Mouse (Mus musculus) neural tube, embryonic 13.5 days (tissue): ENCODE measurements around the gene Actg1. TPM values are rescaled to one million over a fixed set of nuclear protein-coding genes. Genes with fewer than 3 reads are reported as not detected.

Source experiments
- ATAC-seq: fragments of 200-750 bp; cut with Nextera tagmentation; 2 replicates; pipeline ENCODE4 v1.8.0; 2017; ENCODE audit warnings: low read depth, mild to moderate bottlenecking, moderate TSS enrichment, moderate library complexity
- H3K27ac ChIP-seq: fragments of 300-500 bp; sonication (generic); replicated peaks from 2 replicates; pipeline ENCODE4 v1.5.1; 2015; ENCODE audit warnings: moderate library complexity, mild to moderate bottlenecking, inconsistent platforms
- H3K27me3 ChIP-seq: fragments of 300-500 bp; sonication (generic); 2 replicates; pipeline ENCODE4 v1.6.1; 2015; ENCODE audit warnings: mild to moderate bottlenecking, inconsistent platforms
- H3K36me3 ChIP-seq: fragments of 300-500 bp; sonication (generic); 2 replicates; pipeline ENCODE4 v1.6.1; 2015; ENCODE audit warnings: mild to moderate bottlenecking, inconsistent platforms
- H3K4me1 ChIP-seq: fragments of 300-500 bp; sonication (generic); replicated peaks from 2 replicates; pipeline ENCODE4 v1.6.1; 2015; ENCODE audit warnings: inconsistent platforms
- H3K4me2 ChIP-seq: fragments of 300-500 bp; sonication (generic); 2 replicates; pipeline ENCODE4 v1.6.1; 2015; ENCODE audit warnings: inconsistent platforms, mild to moderate bottlenecking, moderate library complexity
- H3K4me3 ChIP-seq: fragments of 300-500 bp; sonication (generic); 2 replicates; pipeline ENCODE4 v1.5.1; 2015; ENCODE audit warnings: mild to moderate bottlenecking, inconsistent platforms
- H3K9ac ChIP-seq: fragments of 300-500 bp; sonication (generic); 2 replicates; pipeline ENCODE4 v1.6.1; 2015; ENCODE audit warnings: moderate library complexity, mild to moderate bottlenecking, inconsistent platforms
- H3K9me3 ChIP-seq: fragments of 300-500 bp; sonication (generic); 2 replicates; pipeline ENCODE4 v1.6.1; 2016; ENCODE audit warnings: inconsistent platforms
- WGBS: fragments of 180-500 bp; shearing (Covaris S2); methylation state at CpG from one replicate; pipeline ENCODE4 v1.1.7; 2015; 5-methylcytosine and 5-hydroxymethylcytosine counted together
- polyA plus RNA-seq: library from polyadenylated mRNA; unstranded; fragments of >200 nt; fragmentation: Nextera tagmentation; extraction: Ambion mirVana; gene quantifications from 2 replicates; pipeline ENCODE4 v1.2.1, GENCODE M21; 2015

Actg1 gene
- polyA plus RNA-seq, 1 experiment from 2014 or later: 3,979 TPM

- H3K36me3 ChIP-seq: peaks cover 74% of the 10 kb centered on the region
- peak overlapping the region; percentile 83; the same call in 1 of the 2 replicates for H3K27ac ChIP-seq
- no peak for ATAC-seq
Observed at GRCm38 (mm10) chr11:120377337-120377736, 29.0 kb upstream of the Actg1 start.

GRCm38 (mm10) chr11:120376302-120377160 is 28.2 kb upstream of the Actg1 start:
- no peak for ATAC-seq
- peaks cover 74% of the 10 kb centered on the region for H3K36me3 ChIP-seq
- no peak overlapping the region for H3K27ac ChIP-seq
- peak overlapping the region; percentile 95 for H3K4me2 ChIP-seq
- peaks cover 32% of the 10 kb centered on the region for H3K4me1 ChIP-seq
- H3K27me3 ChIP-seq: no peaks in the 10 kb centered on the region
- H3K9ac ChIP-seq: peak overlapping the region; percentile 87
- H3K4me3 ChIP-seq: peak overlapping the region; percentile 88
- H3K9me3 ChIP-seq: no peaks in the 10 kb centered on the region
- WGBS: 90% methylated on average over 17 of the region's 17 CpGs

More at GRCm38 (mm10) chr11:120377337-120377736, 29.0 kb upstream of the Actg1 start:
- H3K27me3 ChIP-seq: no peaks in the 10 kb centered on the region
- H3K4me2 ChIP-seq: peak overlapping the region; percentile 95
- H3K4me1 ChIP-seq: peaks cover 32% of the 10 kb centered on the region
- no peaks in the 10 kb centered on the region for H3K9me3 ChIP-seq
- H3K9ac ChIP-seq: peak overlapping the region; percentile 87
- H3K4me3 ChIP-seq: peak overlapping the region; percentile 88
- WGBS: 73% methylated on average over 10 of the region's 10 CpGs

- Histone ChIP-seq H3K27ac (no peak overlapping the region), H3K9ac (no peak overlapping the region), H3K4me1 (peaks cover 32% of the 10 kb centered on the region), H3K4me3 (no peak overlapping the region), H3K9me3 (no peaks in the 10 kb centered on the region), H3K4me2 (no peak overlapping the region), H3K36me3 (peaks cover 74% of the 10 kb centered on the region), H3K27me3 (no peaks in the 10 kb centered on the region)
- ATAC-seq: no peak
- WGBS: 93% methylated on average over 10 of the region's 10 CpGs
Observed at GRCm38 (mm10) chr11:120375324-120375723, 27.0 kb upstream of the Actg1 start.

- no peak for ATAC-seq
- H3K4me3 ChIP-seq: no peak overlapping the region
- H3K9me3 ChIP-seq: no peaks in the 10 kb centered on the region
- 90% methylated on average over 23 of the region's 23 CpGs for WGBS
- peaks cover 36% of the 10 kb centered on the region for H3K4me1 ChIP-seq
- H3K27ac ChIP-seq: no peak overlapping the region
- H3K36me3 ChIP-seq: peaks cover 83% of the 10 kb centered on the region
- peak overlapping the region; percentile 22; the same call in 1 of the 2 replicates for H3K9ac ChIP-seq
- no peak overlapping the region for H3K4me2 ChIP-seq
- no peaks in the 10 kb centered on the region for H3K27me3 ChIP-seq
Observed at GRCm38 (mm10) chr11:120373820-120374586, 25.7 kb upstream of the Actg1 start.

GRCm38 (mm10) chr11:120373025-120373424 is 24.7 kb upstream of the Actg1 start:
- WGBS: 63% methylated on average over 13 of the region's 13 CpGs
- ATAC-seq: no peak
- Histone ChIP-seq H3K4me1 (peaks cover 31% of the 10 kb centered on the region), H3K36me3 (peaks cover 92% of the 10 kb centered on the region), H3K9ac (no peak overlapping the region), H3K27ac (no peak overlapping the region), H3K27me3 (no peaks in the 10 kb centered on the region), H3K4me2 (no peak overlapping the region), H3K9me3 (no peaks in the 10 kb centered on the region), H3K4me3 (no peak overlapping the region)

- H3K27me3 ChIP-seq: no peaks in the 10 kb centered on the region
- H3K4me2 ChIP-seq: no peak overlapping the region
- 0 out of 2 replicates have a peak overlapping the region, but pooled peaks have one; percentile 39 for H3K27ac ChIP-seq
- no peaks in the 10 kb centered on the region for H3K9me3 ChIP-seq
- H3K9ac ChIP-seq: peak overlapping the region; percentile 44
- WGBS: 31% methylated on average over 8 of the region's 8 CpGs
- H3K36me3 ChIP-seq: peaks cover 72% of the 10 kb centered on the region
- no peak overlapping the region for H3K4me3 ChIP-seq
- peak; percentile 76 for ATAC-seq
- peaks cover 20% of the 10 kb centered on the region for H3K4me1 ChIP-seq
Observed at GRCm38 (mm10) chr11:120369656-120370055, 21.3 kb upstream of the Actg1 start.

GRCm38 (mm10) chr11:120366443-120367027 is 18.2 kb upstream of the Actg1 start:
- no peak overlapping the region for H3K4me2 ChIP-seq
- H3K4me3 ChIP-seq: no peak overlapping the region
- H3K4me1 ChIP-seq: peaks cover 20% of the 10 kb centered on the region
- no peak overlapping the region for H3K27ac ChIP-seq
- H3K9me3 ChIP-seq: no peaks in the 10 kb centered on the region
- H3K9ac ChIP-seq: no peak overlapping the region
- WGBS: 36% methylated on average over 7 of the region's 7 CpGs
- H3K27me3 ChIP-seq: no peaks in the 10 kb centered on the region
- ATAC-seq: no peak
- H3K36me3 ChIP-seq: peaks cover 41% of the 10 kb centered on the region

GRCm38 (mm10) chr11:120362891-120363290 is 14.5 kb upstream of the Actg1 start:
- 87% methylated on average over 6 of the region's 6 CpGs for WGBS
- Histone ChIP-seq H3K36me3 (0 out of 2 replicates have a peak, but pooled peaks cover 6% of the 10 kb centered on the region), H3K9me3 (no peaks in the 10 kb centered on the region), H3K4me2 (no peak overlapping the region), H3K4me3 (no peak overlapping the region), H3K9ac (no peak overlapping the region), H3K4me1 (peaks cover 38% of the 10 kb centered on the region), H3K27me3 (no peaks in the 10 kb centered on the region), H3K27ac (no peak overlapping the region)
- ATAC-seq: no peak

GRCm38 (mm10) chr11:120361295-120361694 is 13.0 kb upstream of the Actg1 start, which contains the start of gene Fscn2:
Gene Fscn2 (plus strand): TSS chr11:120361534.
- H3K9ac ChIP-seq: no peak within 1 kb of the TSS
- WGBS: 82% methylated on average over 10 of the region's 10 CpGs
- H3K4me3 ChIP-seq: no peak within 1 kb of the TSS
- H3K9me3 ChIP-seq: no peaks in the 10 kb centered on the region
- H3K36me3 ChIP-seq: no peaks in the 10 kb centered on the region
- peaks cover 47% of the 10 kb centered on the region for H3K4me1 ChIP-seq
- ATAC-seq: no peak
- H3K4me2 ChIP-seq: no peak within 1 kb of the TSS
- H3K27me3 ChIP-seq: no peaks in the 10 kb centered on the region
- no peak within 1 kb of the TSS for H3K27ac ChIP-seq

- Histone ChIP-seq H3K27ac (no peak overlapping the region), H3K9ac (no peak overlapping the region), H3K4me1 (peaks cover 41% of the 10 kb centered on the region), H3K4me2 (no peak overlapping the region), H3K9me3 (no peaks in the 10 kb centered on the region), H3K27me3 (no peaks in the 10 kb centered on the region), H3K4me3 (no peak overlapping the region), H3K36me3 (no peaks in the 10 kb centered on the region)
- no peak for ATAC-seq
- whole genome bisulfite sequencing: 80% methylated on average over 5 of the region's 5 CpGs
Observed at GRCm38 (mm10) chr11:120360755-120361154, 12.4 kb upstream of the Actg1 start.

GRCm38 (mm10) chr11:120360062-120360461 is 11.7 kb upstream of the Actg1 start:
- no peak overlapping the region for H3K27ac ChIP-seq
- ATAC-seq: no peak
- no peaks in the 10 kb centered on the region for H3K9me3 ChIP-seq
- H3K27me3 ChIP-seq: no peaks in the 10 kb centered on the region
- H3K36me3 ChIP-seq: no peaks in the 10 kb centered on the region
- WGBS: 57% methylated on average over 8 of the region's 8 CpGs
- no peak overlapping the region for H3K4me2 ChIP-seq
- H3K4me3 ChIP-seq: no peak overlapping the region
- H3K4me1 ChIP-seq: peaks cover 41% of the 10 kb centered on the region
- H3K9ac ChIP-seq: no peak overlapping the region

GRCm38 (mm10) chr11:120359391-120359790 is 11.0 kb upstream of the Actg1 start:
- H3K4me2 ChIP-seq: no peak overlapping the region
- no peak for ATAC-seq
- H3K4me3 ChIP-seq: no peak overlapping the region
- peak overlapping the region; percentile 92; the same call in 1 of the 2 replicates for H3K27ac ChIP-seq
- H3K9ac ChIP-seq: no peak overlapping the region
- WGBS: 75% methylated on average over 6 of the region's 6 CpGs
- no peaks in the 10 kb centered on the region for H3K9me3 ChIP-seq
- H3K27me3 ChIP-seq: no peaks in the 10 kb centered on the region
- no peaks in the 10 kb centered on the region for H3K36me3 ChIP-seq
- H3K4me1 ChIP-seq: peaks cover 41% of the 10 kb centered on the region
